Mouse (Mus musculus): ENCODE data around the gene Kank2. TPM values are rescaled to one million over a fixed set of nuclear protein-coding genes. Genes with fewer than 3 reads are reported as not detected.

Kank2 gene
- polyA plus RNA-seq, 1 experiment from 2014 or later = 21.3 TPM

DNA sequence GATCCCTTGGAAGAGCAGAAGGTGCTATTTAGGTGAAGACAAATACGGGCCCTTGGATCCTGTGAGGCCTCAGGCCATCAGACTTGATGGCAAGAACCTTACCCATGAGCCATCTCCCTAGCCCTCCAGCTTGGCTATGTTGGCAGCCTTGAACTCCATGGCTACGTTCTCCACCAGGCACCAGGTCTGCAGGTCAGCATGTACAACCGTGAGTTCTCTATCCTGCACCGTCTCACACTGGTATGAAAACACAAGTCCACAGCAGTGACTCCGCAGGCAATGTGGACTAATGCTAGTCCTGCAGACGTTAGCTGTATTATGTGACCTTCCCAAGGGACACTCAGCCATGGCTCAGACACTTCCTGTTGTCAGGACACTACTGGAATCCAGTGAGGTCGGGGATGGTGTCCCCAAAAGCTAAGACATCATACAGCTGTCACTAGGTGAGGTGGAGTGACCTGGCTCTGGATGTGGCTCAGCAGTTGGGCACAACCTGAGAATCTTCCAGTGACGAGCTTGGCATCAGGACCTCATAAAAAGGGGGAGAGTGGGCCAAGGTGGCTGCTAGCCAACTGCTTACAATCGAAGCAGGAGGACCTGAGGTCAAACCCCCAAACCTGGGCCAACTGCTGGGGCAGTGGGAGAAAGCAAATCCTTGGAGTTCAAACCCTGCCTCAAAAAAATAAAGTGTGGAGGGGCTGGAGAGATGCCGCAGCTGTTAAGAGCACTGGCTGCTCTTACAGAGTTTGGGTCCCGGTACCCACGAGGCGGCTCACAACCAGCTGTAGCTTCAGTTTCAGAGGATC lies 43.8 kb downstream of the Kank2 start:
- H3K4me1 ChIP-seq = peaks cover 32% of the 10 kb centered on the region
- ATAC-seq (ENCODE audit: low FRiP score, low read depth) = no peak
- H3K4me3 ChIP-seq = no peak overlapping the region
- no peak overlapping the region for H3K4me2 ChIP-seq (replicated peaks)
- peaks cover 44% of the 10 kb centered on the region for H3K36me3 ChIP-seq
- no peaks in the 10 kb centered on the region for H3K9me3 ChIP-seq
- WGBS = 71% methylated on average over 13 of the region's 13 CpGs
- H3K27me3 ChIP-seq = no peaks in the 10 kb centered on the region
- peak overlapping the region; percentile 1; the same call in 1 of the 2 replicates for H3K27ac ChIP-seq
- H3K9ac ChIP-seq = no peak overlapping the region

DNA sequence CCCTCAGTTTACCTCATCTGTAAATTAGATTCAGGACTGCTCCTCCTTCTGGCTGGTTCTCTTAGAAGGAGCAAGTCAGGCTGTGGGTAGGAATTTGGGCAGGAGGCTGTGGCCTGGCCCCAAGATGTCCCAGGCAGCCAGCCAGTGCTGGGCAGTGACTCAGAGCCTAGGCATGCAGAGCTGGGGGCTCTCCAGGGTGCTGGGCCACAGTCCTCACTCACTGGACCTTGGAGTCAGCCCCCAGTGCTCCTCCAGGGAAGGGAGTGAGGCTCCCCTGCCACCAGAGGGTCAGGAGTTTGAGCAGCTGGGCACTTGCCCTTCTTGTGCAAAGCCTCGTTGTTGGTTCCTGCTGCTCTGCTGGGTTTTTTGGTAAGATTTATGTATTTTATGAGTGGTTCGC lies 44.5 kb downstream of the Kank2 start:
- Histone ChIP-seq H3K4me1 (peaks cover 27% of the 10 kb centered on the region), H3K36me3 (peaks cover 51% of the 10 kb centered on the region), H3K9ac (no peak overlapping the region), H3K4me2 (replicated peaks) (no peak overlapping the region), H3K27ac (no peak overlapping the region; the same call in 1 of the 2 replicates), H3K27me3 (no peaks in the 10 kb centered on the region), H3K9me3 (no peaks in the 10 kb centered on the region), H3K4me3 (no peak overlapping the region)
- 58% methylated on average over 2 of the region's 2 CpGs for WGBS
- ATAC-seq (ENCODE audit: low FRiP score, low read depth) = no peak

DNA sequence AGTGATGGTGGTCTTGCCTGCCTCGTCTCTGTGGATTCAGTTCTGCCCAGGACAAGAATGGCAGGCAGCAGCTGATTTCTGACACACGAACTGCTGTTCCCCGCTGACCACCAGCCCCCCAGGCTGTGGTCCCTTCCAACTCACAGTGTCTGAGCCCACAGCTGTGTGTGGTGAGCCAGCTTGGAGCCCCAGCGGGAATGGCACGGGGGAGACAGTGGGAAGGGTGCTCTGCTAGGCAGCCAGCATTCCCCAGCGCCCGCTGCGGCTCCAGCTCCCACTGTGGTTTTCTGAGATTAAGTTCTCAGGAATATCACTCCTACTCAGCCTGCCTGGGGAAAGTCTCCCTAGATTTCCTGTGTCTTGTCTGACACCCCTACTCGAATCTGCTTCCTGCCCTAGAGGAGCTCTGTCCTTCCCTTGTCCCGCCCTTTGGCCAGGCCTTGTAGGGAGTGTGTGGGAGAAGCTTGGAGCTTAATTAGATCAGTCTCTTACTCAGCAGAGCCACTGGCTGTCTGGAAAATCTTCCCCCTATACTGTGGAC lies 46.2 kb downstream of the Kank2 start:
- Histone ChIP-seq H3K9me3 (no peaks in the 10 kb centered on the region), H3K36me3 (peaks cover 61% of the 10 kb centered on the region)
- WGBS = 46% methylated on average over 10 of the region's 10 CpGs

DNA sequence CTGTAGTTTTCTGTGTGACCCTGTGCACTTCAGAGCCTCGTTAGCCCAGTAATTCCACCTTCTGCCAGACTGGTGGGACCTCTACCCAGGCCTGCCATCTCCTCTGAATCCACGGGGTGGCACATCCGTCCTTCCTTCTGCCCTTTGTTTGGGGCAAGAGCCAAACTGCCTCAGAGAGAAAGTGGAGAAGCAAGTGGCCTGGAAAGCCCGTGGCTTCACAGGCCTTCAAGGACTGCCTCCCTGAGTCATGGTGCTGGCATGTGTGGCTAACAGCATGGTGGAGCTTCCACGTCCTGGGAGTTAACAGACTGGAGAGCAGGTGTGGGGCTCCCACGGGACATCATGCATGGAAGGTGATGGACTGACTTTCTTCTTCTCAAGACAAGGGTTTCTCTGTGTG lies 47.2 kb downstream of the Kank2 start:
- H3K4me1 ChIP-seq = peaks cover 21% of the 10 kb centered on the region
- no peak overlapping the region for H3K4me2 ChIP-seq (replicated peaks)
- no peak overlapping the region; the same call in 1 of the 2 replicates for H3K27ac ChIP-seq
- WGBS = 69% methylated on average over 6 of the region's 6 CpGs
- no peak overlapping the region for H3K9ac ChIP-seq
- H3K4me3 ChIP-seq = no peak overlapping the region
- H3K9me3 ChIP-seq = no peaks in the 10 kb centered on the region
- no peaks in the 10 kb centered on the region for H3K27me3 ChIP-seq
- no peak for ATAC-seq (ENCODE audit: low FRiP score, low read depth)
- H3K36me3 ChIP-seq = peaks cover 61% of the 10 kb centered on the region

More for the DNA sequence above, 46.2 kb downstream of the Kank2 start:
- Histone ChIP-seq H3K9ac (0 out of 2 replicates have a peak overlapping the region, but pooled peaks have one; percentile 19), H3K4me3 (no peak overlapping the region), H3K4me1 (peaks cover 21% of the 10 kb centered on the region), H3K27me3 (no peaks in the 10 kb centered on the region), H3K4me2 (replicated peaks) (no peak overlapping the region), H3K27ac (peak overlapping the region; percentile 58)
- ATAC-seq (ENCODE audit: low FRiP score, low read depth) = no peak

DNA sequence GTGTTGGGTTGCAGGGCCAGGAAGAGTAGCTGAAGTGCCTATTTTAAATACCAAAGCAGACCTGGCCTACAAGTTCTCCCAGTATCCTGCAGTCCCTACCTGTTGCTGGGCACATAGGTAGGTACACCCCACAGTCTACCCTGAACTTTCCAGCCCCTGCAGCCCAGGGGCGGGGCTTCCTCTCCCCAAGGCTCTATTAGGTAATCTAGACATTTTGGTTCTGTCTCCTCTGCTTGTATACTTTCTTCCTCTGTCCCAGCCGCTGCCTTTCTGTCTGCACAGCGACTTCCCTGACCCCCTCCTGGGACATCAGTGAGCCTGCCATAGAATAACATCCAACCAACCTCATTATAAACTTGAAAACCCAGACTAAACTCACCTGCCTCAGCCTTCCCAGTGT lies 48.2 kb downstream of the Kank2 start:
- Histone ChIP-seq H3K36me3 (peaks cover 63% of the 10 kb centered on the region), H3K27ac (no peak overlapping the region), H3K27me3 (no peaks in the 10 kb centered on the region), H3K4me3 (no peak overlapping the region), H3K4me1 (peaks cover 21% of the 10 kb centered on the region), H3K9me3 (no peaks in the 10 kb centered on the region), H3K4me2 (replicated peaks) (no peak overlapping the region), H3K9ac (no peak overlapping the region)
- no peak for ATAC-seq (ENCODE audit: low FRiP score, low read depth)
- 76% methylated on average over 3 of the region's 3 CpGs for WGBS

DNA sequence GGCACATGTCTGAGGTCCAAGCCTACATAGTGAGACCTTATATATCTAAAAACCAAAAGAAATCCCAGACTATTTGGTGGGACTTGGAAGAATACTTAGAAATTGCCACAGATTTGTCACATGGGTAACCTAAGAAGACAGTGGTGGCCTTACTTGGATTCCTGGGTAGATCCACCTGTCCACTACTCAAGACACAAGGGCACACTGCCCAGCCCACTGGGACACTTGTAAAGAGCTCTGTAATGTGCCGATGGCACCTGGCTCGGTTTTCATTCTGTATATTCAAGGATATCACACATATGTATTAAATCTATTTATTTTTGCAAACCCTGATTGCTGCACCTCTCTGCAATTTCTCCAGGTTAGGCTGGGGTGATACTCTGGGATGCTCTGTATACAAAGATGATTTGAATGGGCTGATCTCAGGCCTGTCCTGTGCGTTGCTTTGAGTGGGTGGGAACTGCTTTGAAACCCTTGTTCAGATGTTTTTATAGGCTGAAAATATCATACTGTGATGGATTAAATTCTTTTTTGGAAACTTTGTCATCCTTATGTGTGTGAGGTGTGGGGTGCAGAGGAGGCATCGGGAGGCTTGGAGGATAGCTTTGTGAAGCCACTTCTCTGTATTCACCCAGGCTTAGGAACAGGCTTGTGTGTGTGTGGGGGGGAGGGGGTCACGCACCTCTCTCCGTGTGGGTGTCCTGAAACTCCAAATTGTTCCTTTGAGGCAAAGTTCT lies 49.0 kb downstream of the Kank2 start:
- Histone ChIP-seq H3K9ac (no peak overlapping the region), H3K9me3 (no peaks in the 10 kb centered on the region), H3K4me3 (no peak overlapping the region), H3K36me3 (peaks cover 67% of the 10 kb centered on the region), H3K27ac (no peak overlapping the region), H3K4me2 (replicated peaks) (no peak overlapping the region), H3K4me1 (peaks cover 19% of the 10 kb centered on the region), H3K27me3 (no peaks in the 10 kb centered on the region)
- no peak for ATAC-seq (ENCODE audit: low FRiP score, low read depth)
- 79% methylated on average over 6 of the region's 6 CpGs for WGBS

DNA sequence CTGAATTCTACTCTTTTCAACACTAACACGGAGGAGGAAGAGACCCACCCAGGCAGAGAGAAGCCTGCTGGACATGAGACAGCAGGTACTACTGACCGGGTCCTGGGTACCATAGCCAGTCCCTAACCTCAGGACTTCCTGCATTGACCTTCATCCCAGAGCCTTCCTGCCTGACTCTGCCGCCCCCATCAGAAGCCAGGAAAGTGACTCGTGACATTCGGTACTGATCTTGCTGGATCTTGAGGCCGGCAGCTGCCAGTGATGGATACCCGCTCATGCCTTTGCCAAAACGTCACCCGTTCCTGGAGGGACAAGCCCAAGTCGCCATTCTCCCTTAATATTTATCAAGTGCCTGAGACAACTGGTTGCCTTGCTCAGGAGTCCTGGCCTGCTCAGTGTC lies 50.1 kb downstream of the Kank2 start:
- WGBS = 83% methylated on average over 10 of the region's 10 CpGs
- no peak overlapping the region for H3K9ac ChIP-seq
- H3K27ac ChIP-seq = no peak overlapping the region
- no peak overlapping the region for H3K4me3 ChIP-seq
- H3K9me3 ChIP-seq = no peaks in the 10 kb centered on the region
- H3K36me3 ChIP-seq = peaks cover 76% of the 10 kb centered on the region
- no peaks in the 10 kb centered on the region for H3K27me3 ChIP-seq
- no peak overlapping the region for H3K4me2 ChIP-seq (replicated peaks)
- peaks cover 11% of the 10 kb centered on the region for H3K4me1 ChIP-seq
- no peak for ATAC-seq (ENCODE audit: low FRiP score, low read depth)

DNA sequence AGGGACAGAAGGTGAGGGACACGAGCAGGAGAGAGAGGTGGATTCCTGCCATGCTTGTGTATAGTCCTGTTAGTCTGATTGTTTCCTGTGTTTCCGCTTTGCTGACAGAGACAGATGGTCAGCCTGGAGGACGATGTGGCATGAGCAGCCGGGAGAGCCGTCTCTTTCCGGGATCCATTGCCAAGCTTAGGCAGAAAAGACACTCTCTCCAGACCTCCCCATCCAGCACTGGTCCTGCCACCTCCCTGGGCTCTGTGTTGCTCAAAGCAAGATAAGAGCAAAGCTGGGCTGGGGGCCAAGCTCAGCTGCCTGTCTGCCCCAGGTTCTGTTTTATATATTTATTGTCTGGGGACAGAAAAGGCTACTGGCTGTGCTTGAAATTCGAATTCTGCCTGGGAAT lies 50.5 kb downstream of the Kank2 start:
- Histone ChIP-seq H3K9me3 (no peaks in the 10 kb centered on the region), H3K27me3 (no peaks in the 10 kb centered on the region), H3K9ac (no peak overlapping the region), H3K4me1 (peaks cover 9% of the 10 kb centered on the region), H3K4me3 (no peak overlapping the region), H3K36me3 (peaks cover 77% of the 10 kb centered on the region), H3K4me2 (replicated peaks) (no peak overlapping the region), H3K27ac (no peak overlapping the region)
- no peak for ATAC-seq (ENCODE audit: low FRiP score, low read depth)
- WGBS = 77% methylated on average over 7 of the region's 7 CpGs

DNA sequence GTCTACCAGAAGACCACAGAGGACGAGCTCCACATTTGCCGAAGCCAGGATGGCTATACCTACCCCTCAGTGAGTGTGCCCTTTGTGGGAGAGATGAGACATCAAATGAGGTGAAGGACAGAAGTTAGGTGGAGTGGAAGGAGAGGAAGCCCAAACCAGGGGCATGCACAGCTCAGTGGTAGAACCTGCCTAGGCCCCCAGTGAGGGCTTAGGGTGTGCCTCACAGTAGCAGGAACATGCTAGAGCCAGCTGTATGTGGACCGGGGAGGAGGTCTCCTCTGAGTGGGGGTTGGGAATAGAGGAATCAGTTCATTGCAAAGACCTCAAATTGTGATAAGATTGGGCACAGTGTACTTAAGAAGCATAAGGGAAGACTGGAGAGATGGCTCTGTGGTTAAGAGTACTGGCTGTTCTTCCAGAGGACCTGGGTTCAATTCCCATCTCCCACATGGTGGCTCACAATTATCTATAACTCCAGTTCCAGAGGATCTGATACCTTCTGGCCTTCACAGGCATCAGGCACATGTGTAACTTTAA lies 51.2 kb downstream of the Kank2 start:
- H3K4me1 ChIP-seq = peaks cover 3% of the 10 kb centered on the region; the same call in 1 of the 2 replicates
- H3K27me3 ChIP-seq = no peaks in the 10 kb centered on the region
- H3K27ac ChIP-seq = no peak overlapping the region
- no peak overlapping the region for H3K4me3 ChIP-seq
- no peaks in the 10 kb centered on the region for H3K9me3 ChIP-seq
- no peak overlapping the region for H3K9ac ChIP-seq
- WGBS = 83% methylated on average over 3 of the region's 3 CpGs
- H3K4me2 ChIP-seq (replicated peaks) = no peak overlapping the region
- no peak for ATAC-seq (ENCODE audit: low FRiP score, low read depth)
- H3K36me3 ChIP-seq = peaks cover 85% of the 10 kb centered on the region

DNA sequence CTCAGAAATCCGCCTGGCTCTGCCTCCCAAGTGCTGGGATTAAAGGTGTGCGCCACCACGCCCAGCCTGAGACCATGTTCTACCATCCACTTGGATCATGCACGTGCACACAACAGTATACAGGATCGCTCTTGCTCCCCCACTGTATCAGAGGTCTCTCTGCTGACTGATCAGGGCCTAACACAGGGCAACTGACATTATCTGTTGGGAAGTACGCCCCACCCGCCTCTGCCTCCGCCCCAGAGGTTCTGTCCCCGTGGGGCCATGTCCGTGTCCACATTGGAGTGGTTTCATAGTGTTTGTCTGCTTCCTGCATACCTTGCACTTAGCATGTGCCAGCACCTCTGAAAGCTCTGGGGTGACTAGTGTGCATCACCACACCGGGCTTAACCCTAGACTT lies 57.0 kb downstream of the Kank2 start:
- Histone ChIP-seq H3K9me3 (no peaks in the 10 kb centered on the region), H3K27ac (no peak overlapping the region), H3K27me3 (no peaks in the 10 kb centered on the region), H3K9ac (no peak overlapping the region), H3K4me1 (no peaks in the 10 kb centered on the region), H3K4me3 (no peak overlapping the region), H3K36me3 (peaks cover 94% of the 10 kb centered on the region), H3K4me2 (replicated peaks) (no peak overlapping the region)
- ATAC-seq (ENCODE audit: low FRiP score, low read depth) = no peak
- WGBS = 94% methylated on average over 11 of the region's 11 CpGs

DNA sequence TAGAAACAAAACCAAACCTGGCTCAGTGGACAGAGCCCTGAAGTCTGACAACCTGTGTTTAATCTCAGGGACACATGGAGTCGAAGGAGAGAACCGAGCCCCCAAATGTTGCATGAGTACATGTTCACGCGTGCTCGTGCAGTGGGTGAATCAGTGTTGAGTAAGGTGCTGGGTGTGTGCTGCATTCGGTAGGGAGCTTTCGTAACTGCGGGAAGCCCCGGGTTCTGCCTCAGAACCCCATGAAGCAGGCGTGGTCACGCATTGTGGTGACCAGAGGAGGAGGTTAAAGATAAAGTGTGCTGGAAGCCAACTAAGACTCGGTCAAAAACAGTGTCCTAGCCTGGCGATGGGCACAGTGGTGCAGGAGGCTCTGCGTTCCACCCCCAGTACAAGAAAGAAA lies 58.1 kb downstream of the Kank2 start:
- H3K9me3 ChIP-seq = no peaks in the 10 kb centered on the region
- H3K36me3 ChIP-seq = peaks cover 94% of the 10 kb centered on the region
- H3K4me1 ChIP-seq = no peaks in the 10 kb centered on the region
- no peak overlapping the region for H3K9ac ChIP-seq
- ATAC-seq (ENCODE audit: low FRiP score, low read depth) = no peak
- no peaks in the 10 kb centered on the region for H3K27me3 ChIP-seq
- WGBS = 95% methylated on average over 14 of the region's 14 CpGs
- no peak overlapping the region for H3K4me2 ChIP-seq (replicated peaks)
- no peak overlapping the region for H3K4me3 ChIP-seq
- no peak overlapping the region for H3K27ac ChIP-seq

DNA sequence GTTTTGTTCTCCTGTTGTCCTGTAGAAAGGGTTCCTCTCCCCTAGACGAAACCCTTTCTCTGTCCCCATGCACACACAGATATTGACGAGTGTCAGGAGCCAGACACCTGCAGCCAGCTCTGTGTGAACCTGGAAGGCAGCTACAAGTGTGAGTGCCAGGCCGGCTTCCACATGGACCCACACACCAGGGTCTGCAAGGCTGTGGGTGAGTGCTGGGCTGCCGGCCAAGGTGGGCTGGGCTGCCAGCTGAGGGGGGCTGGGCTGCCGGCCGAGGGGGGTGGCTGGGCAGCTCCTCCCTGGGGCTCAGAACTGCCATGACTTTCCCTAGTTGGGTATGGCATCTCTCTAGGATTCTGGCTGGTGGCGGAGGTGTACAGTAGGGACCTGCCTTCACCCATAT lies 59.8 kb downstream of the Kank2 start:
- Histone ChIP-seq H3K27ac (no peak overlapping the region), H3K27me3 (no peaks in the 10 kb centered on the region), H3K4me2 (replicated peaks) (no peak overlapping the region), H3K4me1 (no peaks in the 10 kb centered on the region), H3K36me3 (peaks cover 94% of the 10 kb centered on the region), H3K9ac (no peak overlapping the region), H3K9me3 (no peaks in the 10 kb centered on the region), H3K4me3 (no peak overlapping the region)
- 90% methylated on average over 7 of the region's 7 CpGs for WGBS
- 0 out of 2 replicates have a peak, but pooled peaks have one; percentile 15 for ATAC-seq (ENCODE audit: low FRiP score, low read depth)

Measured in limb, embryonic 13.5 days (tissue).